In the genomic region with DNA sequence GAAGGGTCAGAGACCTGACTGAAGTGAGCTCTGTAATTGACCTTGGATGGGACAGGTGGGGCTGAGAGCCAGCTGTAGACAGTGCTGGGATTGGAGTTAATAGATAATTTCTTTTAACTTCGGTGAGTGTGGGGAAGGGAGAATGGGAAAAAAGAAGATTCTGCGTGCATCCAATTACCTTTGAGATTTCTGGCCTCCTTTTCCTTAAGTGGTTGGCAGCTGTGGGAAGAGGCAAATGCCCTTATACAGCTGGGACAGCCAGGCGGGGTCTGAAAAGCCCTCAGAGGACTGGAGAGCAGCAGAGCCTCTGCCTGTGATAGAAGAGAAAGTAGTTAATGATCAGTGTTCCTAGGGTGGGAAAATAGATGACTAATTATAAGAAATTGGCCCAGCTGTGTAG, we compare ENCODE assay signal across 27 mouse cellular contexts. TPM values are rescaled to one million over a fixed set of nuclear protein-coding genes. Genes with fewer than 3 reads are reported as not detected.
A peak's percentile ranks its signal among the peaks of the same experiment; 100 is the strongest.
DNase-seq lines count a peak whose midpoint lies in the region; ATAC-seq lines count a peak whose summit lies in the region.
"Had no signal": no experiment of that assay in that cellular context is flagged by ENCODE, and none has a peak within 500 bp of the region (broad histone marks: within the 10 kb centered on the region; RNA-seq: fewer than 3 reads in every experiment).

No protein-coding gene starts in this region.

- H3K9ac ChIP-seq in intestine, embryonic 16.5 days (ENCODE audit: low read depth, low read length), result no peak overlapping the region
- H3K9ac ChIP-seq in kidney, embryonic 14.5 days (ENCODE audit: low read depth, low read length), result no peak overlapping the region
- H3K9ac ChIP-seq: forebrain, embryonic 13.5 days; hindbrain, embryonic 12.5 days; limb, embryonic 12.5 days; liver, embryonic 15.5 days; neural tube, embryonic 13.5 days had no signal

- no peaks in the 10 kb centered on the region for H3K9me3 ChIP-seq in intestine, embryonic 16.5 days (ENCODE audit: control insufficient read depth, low read length)
- no peaks in the 10 kb centered on the region for H3K9me3 ChIP-seq in kidney, embryonic 14.5 days (ENCODE audit: control insufficient read depth, low read length)
- H3K9me3 ChIP-seq: forebrain, embryonic 13.5 days; heart, embryonic 10.5 days; hindbrain, embryonic 12.5 days; limb, embryonic 12.5 days; liver, embryonic 15.5 days; midbrain, embryonic 10.5 days; neural tube, embryonic 13.5 days had no signal

- H3K4me2 ChIP-seq in intestine, embryonic 16.5 days (ENCODE audit: low read depth, low read length), result no peak overlapping the region
- no peak overlapping the region for H3K4me2 ChIP-seq in kidney, embryonic 14.5 days (replicated peaks; ENCODE audit: low read depth, low read length)
- H3K4me2 ChIP-seq: forebrain, embryonic 13.5 days; hindbrain, embryonic 12.5 days; limb, embryonic 12.5 days; liver, embryonic 15.5 days; neural tube, embryonic 13.5 days had no signal

- H3K27me3 ChIP-seq in intestine, embryonic 16.5 days (replicated peaks; ENCODE audit: control insufficient read depth, insufficient read depth, low read length), result no peaks in the 10 kb centered on the region
- H3K27me3 ChIP-seq in kidney, embryonic 14.5 days (ENCODE audit: control insufficient read depth, insufficient read depth, low read length), result no peaks in the 10 kb centered on the region
- H3K27me3 ChIP-seq: forebrain, embryonic 13.5 days; hindbrain, embryonic 12.5 days; liver, embryonic 15.5 days; neural tube, embryonic 13.5 days had no signal

- peak; percentile 72 for ATAC-seq in intestine, embryonic 16.5 days
- peak; percentile 77; the same call in 1 of the 2 replicates for ATAC-seq in kidney, embryonic 14.5 days (ENCODE audit: low FRiP score, low TSS enrichment)
- ATAC-seq: activated CD4-positive, CD25-positive, alpha-beta regulatory T cell, adult 4 months; forebrain, embryonic 13.5 days; lung, postnatal 0 days; midbrain, embryonic 16.5 days had no signal

- H3K4me3 ChIP-seq in intestine, embryonic 16.5 days (ENCODE audit: low read length), result no peak overlapping the region
- H3K4me3 ChIP-seq in kidney, embryonic 14.5 days (ENCODE audit: low read length), result no peak overlapping the region
- H3K4me3 ChIP-seq: forebrain, embryonic 13.5 days; gastrocnemius, adult 2 months; heart, embryonic 10.5 days; hindbrain, embryonic 12.5 days; limb, embryonic 12.5 days; liver, embryonic 15.5 days; midbrain, embryonic 10.5 days; myocyte; neural tube, embryonic 13.5 days had no signal

- intact Hi-C loops in heart, postnatal 36 days (cut with DNase I), result no loop called here

- H3K36me3 ChIP-seq in intestine, embryonic 16.5 days (ENCODE audit: control insufficient read depth, insufficient read depth, low read length), result no peaks in the 10 kb centered on the region
- H3K36me3 ChIP-seq in kidney, embryonic 14.5 days (ENCODE audit: control insufficient read depth, insufficient read depth, low read length), result no peaks in the 10 kb centered on the region
- H3K36me3 ChIP-seq: heart, embryonic 10.5 days; hindbrain, embryonic 12.5 days; limb, embryonic 12.5 days; liver, embryonic 15.5 days; midbrain, embryonic 10.5 days; neural tube, embryonic 13.5 days had no signal

- WGBS in intestine, embryonic 16.5 days, result 52% methylated on average over 3 of the region's 3 CpGs
- 78% methylated on average over 3 of the region's 3 CpGs for WGBS in kidney, embryonic 14.5 days

- peak; percentile 80 for DNase-seq in heart, adult 11 months
- no peak for DNase-seq in heart, postnatal 36 days
- peak; percentile 67 to 93 for DNase-seq in kidney, postnatal 25 days
- DNase-seq in layer of hippocampus, adult 9-10 months (ENCODE audit: low spot score), result no peak
- no peak for DNase-seq in ovary, postnatal 14 days (ENCODE audit: low spot score)
- DNase-seq in testis, postnatal 14 days (ENCODE audit: low spot score), result no peak
- DNase-seq: cerebellum, adult 18-20 months; cerebellum, postnatal 14 days; gastrocnemius, adult 2 months; heart, postnatal 10 days; right cerebral cortex, adult 18-20 months; thymus, adult 2 months; thymus, postnatal 4 days had no signal

- H3K4me1 ChIP-seq in intestine, embryonic 16.5 days (ENCODE audit: control insufficient read depth, insufficient read depth, low read length), result peaks cover 9% of the 10 kb centered on the region; the same call in 1 of the 2 replicates
- H3K4me1 ChIP-seq in kidney, embryonic 14.5 days (ENCODE audit: control insufficient read depth, insufficient read depth, low read length), result no peaks in the 10 kb centered on the region
- H3K4me1 ChIP-seq: hindbrain, embryonic 12.5 days; liver, embryonic 15.5 days; neural tube, embryonic 13.5 days had no signal

- H3K27ac ChIP-seq in intestine, embryonic 16.5 days (ENCODE audit: low read length), result no peak overlapping the region
- H3K27ac ChIP-seq in kidney, embryonic 14.5 days (ENCODE audit: low read depth, low read length), result no peak overlapping the region
- H3K27ac ChIP-seq: forebrain, embryonic 13.5 days; gastrocnemius, adult 2 months; heart, embryonic 10.5 days; hindbrain, embryonic 12.5 days; limb, embryonic 12.5 days; liver, embryonic 15.5 days; macrophage; midbrain, embryonic 10.5 days; neural tube, embryonic 13.5 days had no signal

RNA-seq across cellular contexts. Expression of gene Ror1, which starts 27.9 kb away (rescaled TPM):
- total RNA-seq in heart, postnatal 36 days (2021), result 1 to 10 TPM; 4.4 to 5.2 TPM
- 4.0 and 4.3 TPM in 2 replicates for polyA plus RNA-seq in intestine, embryonic 16.5 days (2015; fragmentation: Nextera tagmentation; extraction: Ambion mirVana)
- polyA plus RNA-seq in kidney, embryonic 14.5 days (2014; fragmentation: Nextera tagmentation; extraction: Ambion mirVana), result 11.3 and 12.8 TPM in 2 replicates
- polyA plus RNA-seq: activated CD4-positive, CD25-positive, alpha-beta regulatory T cell, adult 4 months; macrophage had no signal

Comparison
In these comparisons a context has a peak if more than half of its experiments do, and no peak if none do; other contexts are left out.
1. DNase-seq: peak in heart, adult 11 months (single experiment) and kidney, postnatal 25 days (2 of 2); none in heart, postnatal 36 days (0 of 2), layer of hippocampus, adult 9-10 months (single experiment), ovary, postnatal 14 days (single experiment) and testis, postnatal 14 days (single experiment).